Mouse (Mus musculus) forebrain, postnatal 0 days (tissue): ENCODE data around the gene Irf2bp2. TPM values are rescaled to one million over a fixed set of nuclear protein-coding genes. Genes with fewer than 3 reads are reported as not detected.

Experiments
- ATAC-seq: fragments of 200-750 bp; cut with Nextera tagmentation; 2 replicates; pipeline ENCODE4 v1.8.0; 2017; ENCODE audit warnings: mild to moderate bottlenecking, moderate library complexity
- DNase-seq: peaks from one replicate; pipeline ENCODE4 v3.0.0-alpha.2; 2015
- H3K27ac ChIP-seq: fragments of 300-500 bp; sonication (generic); 2 replicates; pipeline ENCODE4 v1.5.1; 2014; ENCODE audit warnings: low read depth, mild to moderate bottlenecking, antibody characterized with exemption, low read length, moderate library complexity, mixed read lengths
- H3K27me3 ChIP-seq: fragments of 300-500 bp; sonication (generic); 2 replicates; pipeline ENCODE4 v1.6.1; 2014; ENCODE audit warnings: mild to moderate bottlenecking, low read length, mixed read lengths; ENCODE audit not compliant: insufficient read depth
- H3K36me3 ChIP-seq: fragments of 300-500 bp; sonication (generic); 2 replicates; pipeline ENCODE4 v1.6.1; 2014; ENCODE audit warnings: mild to moderate bottlenecking, moderate library complexity; ENCODE audit not compliant: insufficient read depth
- H3K4me1 ChIP-seq: fragments of 300-500 bp; sonication (generic); 2 replicates; pipeline ENCODE4 v1.6.1; 2014; ENCODE audit warnings: antibody characterized with exemption; ENCODE audit not compliant: insufficient read depth
- H3K4me2 ChIP-seq: fragments of 300-500 bp; sonication (generic); 2 replicates; pipeline ENCODE4 v1.6.1; 2014; ENCODE audit warnings: low read depth, mild to moderate bottlenecking, moderate library complexity
- H3K4me3 ChIP-seq: fragments of 300-500 bp; sonication (generic); 2 replicates; pipeline ENCODE4 v1.5.1; 2014; ENCODE audit warnings: low read depth, low read length, mixed read lengths
- H3K9ac ChIP-seq: fragments of 300-500 bp; sonication (generic); 2 replicates; pipeline ENCODE4 v1.6.1; 2014; ENCODE audit warnings: mild to moderate bottlenecking
- H3K9me3 ChIP-seq: fragments of 300-500 bp; sonication (generic); 2 replicates; pipeline ENCODE4 v1.6.1; 2016; ENCODE audit warnings: low read length
- CTCF ChIP-seq: sonication (generic); IDR thresholded peaks from 2 replicates; pipeline ENCODE4 v1.5.1; 2016; ENCODE audit warnings: antibody characterized with exemption, control low read depth, low read depth
- WGBS: fragments of 180-500 bp; shearing (Covaris S2); extraction: QIAGEN DNeasy Blood & Tissue Kit; methylation state at CpG from one replicate; pipeline ENCODE4 v1.1.7; 2014; 5-methylcytosine and 5-hydroxymethylcytosine counted together
- polyA plus RNA-seq: library from polyadenylated mRNA; unstranded; fragments of >200 nt; fragmentation: Nextera tagmentation; extraction: Ambion mirVana; gene quantifications from 2 replicates; pipeline ENCODE4 v1.2.1, GENCODE M21; 2015
- total RNA-seq: library from RNA; depleted of rRNA; stranded (reverse); fragments of >200 nt; gene quantifications from 2 replicates; pipeline ENCODE4 v1.2.3, GENCODE M21; 2014

The Irf2bp2 gene
- total and polyA plus RNA-seq, 2 experiments from 2014 or later, result 8.4 to 88.6 TPM

GRCm38 (mm10) chr8:126626415-126626814, 32.6 kb upstream of the Irf2bp2 start:
- Histone ChIP-seq H3K4me2 (no peak overlapping the region), H3K9me3 (no peaks in the 10 kb centered on the region), H3K27me3 (no peaks in the 10 kb centered on the region), H3K4me1 (no peaks in the 10 kb centered on the region), H3K36me3 (no peaks in the 10 kb centered on the region), H3K4me3 (no peak overlapping the region), H3K9ac (no peak overlapping the region), H3K27ac (no peak overlapping the region)
- no peak for DNase-seq
- TF ChIP-seq CTCF, result no peak
- WGBS, result 85% methylated on average over 11 of the region's 11 CpGs
- no peak for ATAC-seq

GRCm38 (mm10) chr8:126622111-126622795, 28.5 kb upstream of the Irf2bp2 start:
- Histone ChIP-seq H3K4me1 (no peaks in the 10 kb centered on the region), H3K4me2 (no peak overlapping the region), H3K27me3 (no peaks in the 10 kb centered on the region), H3K9ac (no peak overlapping the region), H3K4me3 (no peak overlapping the region), H3K36me3 (no peaks in the 10 kb centered on the region), H3K27ac (no peak overlapping the region), H3K9me3 (no peaks in the 10 kb centered on the region)
- no peak for DNase-seq
- 88% methylated on average over 9 of the region's 9 CpGs for WGBS
- TF ChIP-seq CTCF, result no peak
- no peak for ATAC-seq

- H3K36me3 ChIP-seq, result no peaks in the 10 kb centered on the region
- WGBS, result 76% methylated on average over 3 of the region's 3 CpGs
These were observed 26.9 kb upstream of the Irf2bp2 start for GRCm38 (mm10) chr8:126620721-126621120.

GRCm38 (mm10) chr8:126619487-126619886, 25.7 kb upstream of the Irf2bp2 start:
- TF ChIP-seq CTCF, result no peak
- H3K9ac ChIP-seq, result no peak overlapping the region
- ATAC-seq (no peak), DNase-seq (no peak)
- no peak overlapping the region for H3K27ac ChIP-seq
- H3K27me3 ChIP-seq, result no peaks in the 10 kb centered on the region
- no peak overlapping the region for H3K4me3 ChIP-seq
- no peaks in the 10 kb centered on the region for H3K4me1 ChIP-seq
- WGBS, result 92% methylated on average over 6 of the region's 6 CpGs
- H3K4me2 ChIP-seq, result no peak overlapping the region
- H3K36me3 ChIP-seq, result no peaks in the 10 kb centered on the region
- H3K9me3 ChIP-seq, result no peaks in the 10 kb centered on the region

More at GRCm38 (mm10) chr8:126620721-126621120, 26.9 kb upstream of the Irf2bp2 start:
- H3K9ac ChIP-seq, result no peak overlapping the region
- no peaks in the 10 kb centered on the region for H3K4me1 ChIP-seq
- ATAC-seq (no peak), DNase-seq (no peak)
- H3K4me2 ChIP-seq, result no peak overlapping the region
- H3K27ac ChIP-seq, result no peak overlapping the region
- no peak for TF ChIP-seq CTCF
- H3K27me3 ChIP-seq, result no peaks in the 10 kb centered on the region
- H3K9me3 ChIP-seq, result no peaks in the 10 kb centered on the region
- H3K4me3 ChIP-seq, result no peak overlapping the region

GRCm38 (mm10) chr8:126617665-126618064, 23.9 kb upstream of the Irf2bp2 start:
- H3K27ac ChIP-seq, result no peak overlapping the region
- ATAC-seq, result no peak
- no peak overlapping the region for H3K4me2 ChIP-seq
- no peaks in the 10 kb centered on the region for H3K9me3 ChIP-seq
- no peaks in the 10 kb centered on the region for H3K27me3 ChIP-seq
- no peak for TF ChIP-seq CTCF
- H3K4me3 ChIP-seq, result no peak overlapping the region
- WGBS, result 92% methylated on average over 5 of the region's 5 CpGs
- no peak for DNase-seq
- no peaks in the 10 kb centered on the region for H3K4me1 ChIP-seq
- H3K9ac ChIP-seq, result no peak overlapping the region
- no peaks in the 10 kb centered on the region for H3K36me3 ChIP-seq

- H3K27ac ChIP-seq, result no peak overlapping the region
- no peaks in the 10 kb centered on the region for H3K4me1 ChIP-seq
- no peak for ATAC-seq
- no peaks in the 10 kb centered on the region for H3K27me3 ChIP-seq
- H3K36me3 ChIP-seq, result no peaks in the 10 kb centered on the region
- DNase-seq, result no peak
- H3K4me2 ChIP-seq, result no peak overlapping the region
- 89% methylated on average over 5 of the region's 5 CpGs for WGBS
- no peak overlapping the region for H3K4me3 ChIP-seq
- no peak for TF ChIP-seq CTCF
- H3K9me3 ChIP-seq, result no peaks in the 10 kb centered on the region
- H3K9ac ChIP-seq, result no peak overlapping the region
These were observed 22.9 kb upstream of the Irf2bp2 start for GRCm38 (mm10) chr8:126616736-126617135.

- no peak for TF ChIP-seq CTCF
- 72% methylated on average over 9 of the region's 9 CpGs for WGBS
- H3K36me3 ChIP-seq, result no peaks in the 10 kb centered on the region
- no peak overlapping the region for H3K4me3 ChIP-seq
- H3K4me1 ChIP-seq, result no peaks in the 10 kb centered on the region
- H3K27me3 ChIP-seq, result no peaks in the 10 kb centered on the region
- H3K9me3 ChIP-seq, result no peaks in the 10 kb centered on the region
- no peak overlapping the region for H3K4me2 ChIP-seq
- DNase-seq (no peak), ATAC-seq (no peak)
- no peak overlapping the region for H3K27ac ChIP-seq
- no peak overlapping the region for H3K9ac ChIP-seq
These were observed 22.0 kb upstream of the Irf2bp2 start for GRCm38 (mm10) chr8:126615765-126616164.
